Mouse (Mus musculus) G1E (cell line): ENCODE results near the gene Rcc1. TPM values are rescaled to one million over a fixed set of nuclear protein-coding genes. Genes with fewer than 3 reads are reported as not detected.
A peak's percentile ranks its signal among the peaks of the same experiment; 100 is the strongest.

Source experiments
- ATAC-seq: 2 replicates; pipeline ENCODE4 v1.8.0; 2016; ENCODE audit warnings: mild to moderate bottlenecking; ENCODE audit not compliant: insufficient number of reproducible peaks, poor library complexity, low FRiP score, severe bottlenecking; ENCODE audit errors: extremely low read depth
- DNase-seq: peaks from one replicate; pipeline ENCODE4 v3.0.0; 2012; ENCODE audit warnings: low spot score
- H3K27me3 ChIP-seq: 2 replicates; pipeline ENCODE4 v1.6.1; 2012; ENCODE audit warnings: mild to moderate bottlenecking, low read length, inconsistent platforms; ENCODE audit not compliant: insufficient read depth
- H3K36me3 ChIP-seq: replicated peaks from 2 replicates; pipeline ENCODE3; 2012; ENCODE audit warnings: mild to moderate bottlenecking, inconsistent platforms
- H3K4me1 ChIP-seq: 2 replicates; pipeline ENCODE4 v1.6.1; 2012; ENCODE audit warnings: low read depth, low read length, inconsistent platforms, mixed read lengths; ENCODE audit not compliant: insufficient read depth
- H3K4me3 ChIP-seq: 2 replicates; pipeline ENCODE4 v1.5.1; 2012; ENCODE audit warnings: low read depth, mild to moderate bottlenecking, inconsistent platforms, low read length, moderate library complexity, mixed read lengths
- H3K9me3 ChIP-seq: replicated peaks from 2 replicates; pipeline ENCODE4 v1.6.1; 2012; ENCODE audit warnings: inconsistent platforms
- CTCF ChIP-seq: IDR thresholded peaks from 2 replicates; pipeline ENCODE4 v1.5.1; 2012; ENCODE audit warnings: low read depth, low read length, inconsistent platforms, mixed read lengths
- GATA1 ChIP-seq: IDR thresholded peaks from 2 replicates; pipeline ENCODE4 v1.6.1; 2012; ENCODE audit warnings: borderline replicate concordance, low read length, inconsistent platforms, mixed read lengths
- GATA2 ChIP-seq: IDR thresholded peaks from 2 replicates; pipeline ENCODE4 v1.6.1; 2012; ENCODE audit warnings: low read depth, low read length, inconsistent platforms, borderline replicate concordance
- POLR2AphosphoS5 ChIP-seq: IDR thresholded peaks from 2 replicates; pipeline ENCODE4 v1.6.1; 2012; ENCODE audit warnings: low read depth, low read length, inconsistent platforms; ENCODE audit not compliant: insufficient replicate concordance
- TAL1 ChIP-seq: conservative IDR thresholded peaks from 2 replicates; pipeline ENCODE4 v1.6.1; 2012; ENCODE audit warnings: low read depth, low read length, inconsistent platforms, mixed read lengths
- polyA plus RNA-seq: library from polyadenylated mRNA; stranded (reverse); fragments of >175 nt; gene quantifications from 2 replicates; pipeline ENCODE4 v1.2.3, GENCODE M21; 2012
- total RNA-seq, 2 experiments: library from RNA; stranded (forward) in 1 of 2; stranded (reverse) in 1 of 2; fragments of 200-1000 nt in 1 of 2; fragments of >200 nt in 1 of 2; fragmentation: Nextera tagmentation in 1 of 2; gene quantifications; 2 replicates each; pipeline ENCODE4 v1.2.3; 2014 to 2017

Rcc1 gene
- total and polyA plus RNA-seq, 3 experiments = 24.2 to 86.0 (median 38.6) TPM

DNA sequence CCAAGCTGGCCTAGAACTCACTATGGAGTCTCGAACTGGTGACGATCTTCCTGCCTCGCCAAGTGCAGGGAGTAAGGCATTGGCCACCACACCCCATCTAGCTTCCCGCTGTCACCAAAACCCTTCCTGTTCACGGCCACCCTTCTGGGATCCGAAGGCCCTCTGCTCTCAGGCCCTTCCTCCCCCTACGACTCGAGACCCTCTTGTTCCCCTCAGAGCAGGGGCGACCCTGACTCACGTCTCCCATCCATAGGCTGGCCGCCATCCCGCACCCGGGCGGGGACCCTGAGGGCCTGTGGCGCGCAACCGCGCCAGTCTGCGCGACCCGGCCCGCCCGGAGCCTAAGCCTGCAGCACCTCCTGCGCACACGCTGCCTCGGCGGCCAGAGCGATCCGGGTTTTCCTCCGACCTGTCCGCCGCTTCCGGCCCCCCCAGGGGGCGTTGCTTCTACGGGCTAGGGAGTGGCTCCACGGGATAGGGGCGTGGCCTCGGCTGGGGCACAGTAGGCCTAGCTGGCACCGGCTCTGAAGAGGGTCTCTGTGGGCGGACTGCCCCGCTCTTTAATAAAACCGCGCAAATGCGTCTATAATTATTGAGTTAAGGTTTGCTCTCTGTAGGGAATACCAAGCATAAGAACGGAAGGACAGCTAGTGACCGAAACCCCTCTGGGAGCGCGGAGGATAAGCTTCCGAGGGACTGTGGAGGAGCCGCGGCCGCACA is 24.1 kb downstream of the Rcc1 start, which contains the start of gene Trnau1ap:
Gene Trnau1ap (minus strand): TSS at position 424 of the 720 bp plus-strand sequence.
- Histone ChIP-seq H3K4me3 (peak within 1 kb of the TSS; percentile 80), H3K27me3 (no peaks in the 10 kb centered on the region), H3K36me3 (peaks cover 85% of the 10 kb centered on the region), H3K9me3 (no peaks in the 10 kb centered on the region), H3K4me1 (peaks cover 31% of the 10 kb centered on the region)
- no peak for TF ChIP-seq GATA1
- TF ChIP-seq CTCF = no peak
- no peak for TF ChIP-seq GATA2
- no peak for TF ChIP-seq POLR2AphosphoS5
- TF ChIP-seq TAL1 = no peak
- DNase-seq = peak; percentile 83
- ATAC-seq = peak; percentile 67

DNA sequence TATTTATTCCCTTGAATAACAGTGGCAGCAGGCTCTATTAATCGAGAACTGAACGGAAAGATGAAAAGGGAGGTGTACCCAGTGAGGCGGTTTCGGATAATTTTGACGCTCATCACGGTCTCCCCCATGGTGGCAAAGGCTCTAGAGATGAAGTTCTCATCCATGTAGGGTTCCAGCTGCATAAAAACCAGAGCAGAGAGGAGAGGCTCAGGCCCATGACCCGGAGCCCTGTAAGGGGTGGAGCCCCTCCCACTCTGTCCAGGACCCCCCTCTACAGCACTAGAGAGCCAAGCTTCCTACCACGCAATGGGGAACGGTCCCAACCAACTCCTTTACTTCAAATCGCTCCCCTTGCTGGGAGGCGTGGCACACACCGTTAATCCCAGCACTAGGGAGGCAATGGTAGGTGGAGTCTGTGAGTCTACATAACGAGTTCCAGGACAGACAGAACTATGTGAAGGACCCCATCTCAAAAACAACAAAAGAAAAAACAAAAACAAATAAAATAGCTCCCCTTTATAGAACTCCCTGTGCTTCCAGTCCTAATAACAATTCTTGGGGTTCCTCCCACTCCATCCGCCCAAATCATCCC is 24.9 kb downstream of the Rcc1 start:
- no peak for DNase-seq
- TF ChIP-seq GATA2 (no peak), POLR2AphosphoS5 (no peak), TAL1 (no peak), CTCF (no peak), GATA1 (no peak)
- Histone ChIP-seq H3K27me3 (no peaks in the 10 kb centered on the region), H3K9me3 (no peaks in the 10 kb centered on the region), H3K4me1 (peaks cover 30% of the 10 kb centered on the region), H3K36me3 (peaks cover 85% of the 10 kb centered on the region), H3K4me3 (peak overlapping the region; percentile 80)
- no peak for ATAC-seq

GRCm38 (mm10) chr4:132326481-132326880 is 26.9 kb downstream of the Rcc1 start:
- Histone ChIP-seq H3K36me3 (peaks cover 82% of the 10 kb centered on the region), H3K4me3 (no peak overlapping the region), H3K4me1 (peaks cover 26% of the 10 kb centered on the region), H3K27me3 (no peaks in the 10 kb centered on the region), H3K9me3 (no peaks in the 10 kb centered on the region)
- DNase-seq (no peak), ATAC-seq (no peak)
- TF ChIP-seq GATA2 = no peak
- no peak for TF ChIP-seq POLR2AphosphoS5
- TF ChIP-seq GATA1 = no peak
- no peak for TF ChIP-seq CTCF
- no peak for TF ChIP-seq TAL1

DNA sequence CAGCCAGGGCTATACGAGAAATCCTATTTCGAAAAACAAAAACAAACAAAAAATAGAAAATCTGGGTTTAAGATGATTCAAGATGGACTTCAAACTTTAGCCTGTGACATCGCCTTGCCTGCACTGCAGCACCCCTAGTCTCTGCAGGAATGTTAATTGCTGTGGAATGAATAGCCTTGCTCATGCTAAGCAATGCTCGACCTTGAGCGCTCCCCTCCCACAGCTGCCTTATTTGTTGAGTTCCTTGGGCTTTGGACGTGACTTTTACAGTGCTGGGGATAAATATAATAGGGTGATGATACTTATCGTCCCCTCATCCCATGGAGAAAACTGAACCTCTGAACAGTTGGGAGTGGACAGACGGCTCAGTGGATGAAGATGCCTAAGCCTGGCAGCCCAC is 37.7 kb downstream of the Rcc1 start:
- peaks cover 6% of the 10 kb centered on the region for H3K4me1 ChIP-seq
- no peak for DNase-seq
- TF ChIP-seq CTCF (no peak), POLR2AphosphoS5 (no peak), TAL1 (no peak), GATA1 (no peak), GATA2 (no peak)
- no peaks in the 10 kb centered on the region for H3K9me3 ChIP-seq
- H3K4me3 ChIP-seq = no peak overlapping the region
- H3K27me3 ChIP-seq = no peaks in the 10 kb centered on the region
- no peak for ATAC-seq
- peaks cover 81% of the 10 kb centered on the region for H3K36me3 ChIP-seq

GRCm38 (mm10) chr4:132312627-132313026 is 40.8 kb downstream of the Rcc1 start:
- TF ChIP-seq GATA2 = no peak
- TF ChIP-seq CTCF = no peak
- Histone ChIP-seq H3K4me3 (no peak overlapping the region), H3K9me3 (no peaks in the 10 kb centered on the region), H3K27me3 (no peaks in the 10 kb centered on the region), H3K36me3 (peaks cover 70% of the 10 kb centered on the region), H3K4me1 (peaks cover 15% of the 10 kb centered on the region)
- no peak for ATAC-seq
- DNase-seq = no peak

- peaks cover 15% of the 10 kb centered on the region for H3K4me1 ChIP-seq
- H3K27me3 ChIP-seq = no peaks in the 10 kb centered on the region
- DNase-seq (no peak), ATAC-seq (no peak)
- H3K4me3 ChIP-seq = no peak overlapping the region
- peaks cover 64% of the 10 kb centered on the region for H3K36me3 ChIP-seq
- no peaks in the 10 kb centered on the region for H3K9me3 ChIP-seq
- TF ChIP-seq POLR2AphosphoS5 (peak; percentile 69; the same call in 1 of the 2 replicates), GATA1 (no peak)
Measured at GRCm38 (mm10) chr4:132311801-132312200, 41.6 kb downstream of the Rcc1 start.
